Mouse (Mus musculus) CD8-positive naive resting alpha-beta T cell, adult 2 months (primary cell): ENCODE data around the gene Lrif1.
"Not testable (repeated sequence)": the region's sequence is repeated elsewhere in the genome, so short reads cannot be mapped to it uniquely, and the experiment has no call there.

Source experiments
- DNase-seq, 2 experiments: peaks; one replicate each; pipeline ENCODE4 v3.0.0; 2022; ENCODE audit warnings: low read depth in 2 of 2, low spot score in 2 of 2

Gene Lrif1

DNA sequence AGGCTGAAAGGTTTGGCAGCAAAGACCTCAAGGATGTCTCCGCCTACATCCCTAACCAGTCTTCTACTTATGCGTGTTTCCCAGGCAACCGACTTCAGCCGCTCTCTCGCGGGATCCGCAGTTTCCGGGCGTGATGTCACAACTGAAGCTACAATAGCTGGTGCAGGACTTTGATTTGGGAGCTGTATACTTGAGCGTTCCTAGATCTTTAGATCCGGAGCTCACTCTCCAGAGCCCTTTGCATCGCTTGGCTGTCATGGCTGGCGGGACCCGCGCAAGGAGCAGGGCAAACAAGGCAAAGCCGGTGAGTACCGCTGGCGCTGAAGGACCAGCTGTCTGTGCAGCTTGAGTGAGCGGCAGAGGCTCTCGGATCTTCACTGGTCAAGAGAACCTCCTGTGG is at the start of gene Lrif1:
TSS of gene Lrif1 (plus strand) at position 158 of the 400 bp plus-strand sequence.
- peak; percentile 82 to 89 for DNase-seq

DNA sequence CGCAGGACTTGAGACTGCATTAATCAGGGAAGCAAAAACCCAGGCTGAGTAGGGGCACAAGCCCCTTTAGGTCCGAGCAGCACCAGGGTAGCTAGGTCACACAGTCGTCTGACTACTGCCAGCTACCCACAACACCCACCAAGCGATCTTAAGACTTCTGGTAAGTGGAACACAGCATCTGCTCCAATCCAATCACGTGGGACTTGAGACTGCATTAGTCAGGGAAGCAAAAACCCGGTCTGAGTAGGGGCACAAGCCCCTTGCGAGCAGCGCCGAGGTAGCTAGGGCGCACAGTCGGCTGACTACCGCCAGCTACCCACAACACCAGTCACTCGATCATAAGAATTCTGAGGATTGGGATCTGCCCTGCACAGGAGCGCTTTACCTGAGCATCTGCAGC is 12.0 kb upstream of the Lrif1 start:
- not testable (repeated sequence) for DNase-seq

DNA sequence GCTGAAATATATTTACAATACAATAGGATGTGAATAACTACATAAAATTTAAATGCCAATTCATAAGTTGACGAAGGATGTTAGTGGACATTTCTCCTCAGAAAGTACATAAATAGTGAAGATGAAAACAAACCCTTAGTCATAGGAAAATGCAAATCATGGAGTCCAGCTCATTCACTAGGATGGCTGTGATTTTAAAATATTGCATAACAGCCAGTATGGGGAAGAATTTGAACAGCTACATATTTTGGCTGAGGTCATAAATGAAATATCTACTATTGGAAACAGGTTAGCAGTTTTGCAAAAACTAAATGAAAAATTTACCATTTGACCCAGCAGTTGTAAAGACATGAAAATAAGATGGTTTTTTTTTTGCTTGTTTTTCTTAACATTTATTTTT is 594 bp downstream of the Lrif1 start:
- no peak for DNase-seq

DNA sequence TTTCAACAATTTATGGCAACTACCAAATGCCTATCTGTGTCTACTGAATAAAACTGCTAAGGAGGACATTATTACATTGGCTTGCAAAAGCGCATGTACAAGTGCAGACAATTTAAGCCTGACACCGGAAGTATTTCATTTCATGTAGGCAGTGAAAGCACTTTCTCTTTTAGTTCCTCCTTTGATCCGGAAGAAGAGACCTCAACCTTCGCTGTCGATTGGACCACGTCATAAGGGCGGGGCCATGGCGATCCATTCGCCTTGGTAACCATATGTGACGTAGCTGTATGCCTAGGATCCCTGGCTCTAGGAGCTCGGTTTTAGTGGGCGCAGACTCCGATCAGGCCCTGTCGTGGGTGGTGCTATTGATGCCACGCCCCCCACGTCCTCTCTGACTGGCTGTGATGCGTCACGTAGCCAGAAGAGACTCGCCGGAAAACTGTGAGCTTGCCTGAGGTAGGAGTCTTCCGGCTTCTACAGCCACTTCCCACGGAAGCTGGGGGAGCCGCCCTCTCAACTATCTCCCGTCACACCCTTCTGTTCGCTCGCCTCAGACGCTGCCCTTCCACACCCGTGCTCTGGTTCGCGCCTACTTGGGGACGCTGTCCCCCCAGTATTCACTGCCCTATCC is 36.7 kb downstream of the Lrif1 start:
- peak; percentile 95 to 96 for DNase-seq

DNA sequence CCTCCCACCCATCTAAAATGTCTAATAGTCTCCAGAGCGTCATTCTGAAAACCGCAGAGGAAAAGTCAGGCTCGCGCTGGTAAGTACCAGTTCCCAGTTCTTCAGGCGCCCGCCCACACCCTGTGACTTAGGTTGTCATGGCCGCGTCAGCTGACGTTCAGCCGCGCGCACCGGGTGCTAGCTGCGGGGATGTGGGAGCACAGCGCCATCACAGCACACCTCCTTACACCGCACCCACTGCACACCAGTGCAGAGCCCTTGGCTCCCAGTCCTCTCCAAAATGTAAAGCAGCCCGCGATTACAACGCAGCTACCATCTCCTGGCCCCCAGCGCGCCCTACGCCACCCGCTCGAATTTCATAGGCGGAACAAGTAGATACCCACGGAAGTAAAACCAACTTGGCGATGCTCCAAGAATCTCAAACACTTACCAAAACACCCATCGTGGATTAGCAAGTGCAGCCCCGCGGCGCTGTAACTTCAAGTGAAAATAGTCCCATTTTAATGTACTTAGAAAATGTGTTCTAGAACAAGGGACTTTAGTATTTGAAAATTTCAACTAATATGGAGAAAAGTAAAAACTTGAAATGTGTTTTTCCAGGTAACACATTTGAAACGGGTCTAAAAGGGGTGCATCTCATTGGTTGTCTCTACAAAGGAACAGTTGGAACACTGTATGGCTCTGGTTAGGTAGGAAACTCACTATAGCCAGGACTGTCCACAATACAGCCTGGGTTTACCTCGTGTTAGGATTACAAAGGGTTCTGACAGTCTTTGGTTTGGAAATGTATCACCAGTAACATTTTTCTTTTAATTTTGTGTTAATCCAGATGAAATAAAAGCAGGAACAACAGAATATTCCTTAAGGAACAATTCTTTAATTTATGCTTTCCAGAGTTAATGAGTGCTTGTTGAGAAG is 37.5 kb downstream of the Lrif1 start:
- peak; percentile 91 to 92 for DNase-seq

DNA sequence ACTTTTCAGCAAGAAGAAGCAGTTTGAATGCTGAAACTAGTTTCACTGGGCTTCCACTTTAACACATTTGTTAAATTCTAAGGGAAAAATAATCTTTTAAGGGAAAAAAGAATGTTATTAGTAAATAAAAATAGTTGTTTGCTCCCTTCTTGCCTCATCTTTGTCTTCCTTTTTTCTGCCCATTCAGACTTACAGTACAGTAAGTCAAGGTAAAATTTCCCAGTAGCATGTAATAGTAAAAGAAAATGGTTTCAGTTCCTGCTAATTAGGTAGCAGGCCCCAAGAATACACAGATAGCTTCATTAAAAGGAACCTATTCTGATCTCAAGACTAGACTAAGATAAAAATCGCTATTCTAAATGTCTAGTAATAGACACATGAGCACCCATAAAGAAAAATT is 71.1 kb downstream of the Lrif1 start:
- DNase-seq = no peak

DNA sequence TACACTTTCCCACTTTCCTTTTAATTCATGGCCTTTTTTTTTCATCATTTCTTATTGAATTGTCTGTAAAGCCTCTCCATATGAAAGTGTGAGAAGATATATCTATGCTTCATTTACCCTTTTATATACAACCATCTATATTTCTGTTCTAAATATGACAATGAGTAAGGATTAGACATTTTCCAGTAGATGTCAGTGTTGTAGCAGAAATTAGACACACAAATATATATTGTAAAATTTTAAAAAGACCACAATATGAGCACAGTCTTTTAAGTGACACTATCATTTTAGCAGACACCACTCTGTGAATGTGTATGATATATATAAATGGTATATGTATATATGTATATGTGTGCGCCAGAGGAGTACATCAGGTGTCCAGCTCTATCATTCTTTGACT is 87.0 kb downstream of the Lrif1 start:
- no peak for DNase-seq

DNA sequence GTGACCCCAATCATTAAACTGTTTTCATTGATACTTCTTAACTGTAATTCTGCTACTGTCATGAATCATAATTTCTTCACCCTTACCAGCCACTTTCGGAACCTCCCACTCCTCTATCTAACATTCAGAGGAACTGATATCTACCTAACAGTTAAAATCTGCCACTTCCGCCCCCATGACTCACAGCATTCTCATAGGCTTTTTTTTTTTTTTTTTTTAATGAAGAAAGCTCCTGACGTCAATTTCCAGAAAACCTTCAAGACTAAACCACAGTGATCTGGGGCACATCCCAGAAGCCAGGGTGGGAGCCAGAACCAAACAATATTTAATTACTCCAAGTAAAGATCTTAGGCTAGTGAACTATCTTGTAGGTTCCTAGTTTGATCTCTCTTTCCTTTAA is 100.3 kb downstream of the Lrif1 start:
- peak; percentile 50 to 66 for DNase-seq
